Mouse (Mus musculus): ENCODE results near the gene Fam171a2. TPM values are rescaled to one million over a fixed set of nuclear protein-coding genes. Genes with fewer than 3 reads are reported as not detected.

Fam171a2 gene
- polyA plus RNA-seq (2015; fragmentation: Nextera tagmentation; extraction: Ambion mirVana), result 22.5 and 24.3 TPM in 2 replicates

DNA sequence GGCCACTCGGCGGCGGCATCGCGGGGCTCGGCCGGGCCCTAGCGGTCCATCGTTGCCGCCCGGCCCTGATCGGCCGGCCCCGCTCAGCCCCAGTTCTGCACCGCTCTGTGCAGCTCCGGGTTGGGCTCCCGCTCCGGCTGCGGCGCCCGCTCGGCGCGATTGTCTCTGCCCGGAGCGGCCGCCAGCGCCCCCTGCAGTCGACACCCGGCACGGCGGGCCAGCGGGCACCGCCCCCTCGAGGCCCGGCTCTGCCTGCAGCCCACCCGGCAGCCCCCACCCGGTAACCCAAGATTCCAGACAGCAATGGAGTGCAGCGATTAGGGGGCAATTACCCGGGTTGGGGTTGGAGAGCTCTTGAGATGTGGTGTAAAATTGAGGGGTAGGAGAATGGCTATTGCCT, at the start of gene Fam171a2:
Fam171a2 (minus strand) TSS at position 186 of the 400 bp plus-strand sequence.
- Histone ChIP-seq H3K4me1 (peaks cover 45% of the 10 kb centered on the region), H3K4me3 (peak within 1 kb of the TSS; percentile 96)
- 0% methylated on average over 33 of the region's 40 CpGs for WGBS

DNA sequence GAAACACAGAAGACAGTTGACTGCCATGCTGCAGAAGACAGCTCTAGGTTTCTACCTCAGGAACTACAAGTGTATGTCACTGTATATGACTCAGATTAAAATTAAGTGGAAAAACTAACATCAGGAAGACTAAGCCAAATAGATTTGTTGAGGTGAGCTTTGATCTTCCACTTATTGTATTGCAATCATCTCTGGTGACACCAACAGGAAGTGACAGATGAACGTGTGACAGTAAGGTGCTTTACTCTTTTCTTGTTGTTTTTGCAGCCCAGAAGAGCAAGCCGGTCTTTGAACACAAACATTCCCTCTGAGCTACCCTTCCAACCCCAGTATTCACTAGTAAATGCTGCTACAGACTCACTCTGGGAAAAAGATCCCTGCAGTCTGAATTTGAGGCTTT, 49.2 kb upstream of the Fam171a2 start:
- H3K27me3 ChIP-seq, result no peaks in the 10 kb centered on the region

More for the DNA sequence above, at the start of gene Fam171a2:
- H3K36me3 ChIP-seq, result peaks cover 13% of the 10 kb centered on the region
- peak within 1 kb of the TSS; percentile 99 for H3K9ac ChIP-seq (replicated peaks)
- no peaks in the 10 kb centered on the region for H3K27me3 ChIP-seq
- H3K9me3 ChIP-seq, result no peaks in the 10 kb centered on the region
- peak; percentile 81 for ATAC-seq (replicated peaks)
- peak within 1 kb of the TSS; percentile 98 for H3K27ac ChIP-seq (replicated peaks)
- H3K4me2 ChIP-seq (replicated peaks), result peak within 1 kb of the TSS; percentile 79

GRCm38 (mm10) chr11:102496206-102496605, 48.7 kb upstream of the Fam171a2 start:
- no peak overlapping the region for H3K9ac ChIP-seq (replicated peaks)
- ATAC-seq (replicated peaks), result no peak

More for the DNA sequence above, 49.2 kb upstream of the Fam171a2 start:
- H3K9me3 ChIP-seq, result no peaks in the 10 kb centered on the region
- no peak overlapping the region for H3K27ac ChIP-seq (replicated peaks)
- H3K9ac ChIP-seq (replicated peaks), result no peak overlapping the region
- ATAC-seq (replicated peaks), result no peak
- no peak overlapping the region for H3K4me3 ChIP-seq
- no peak overlapping the region for H3K4me2 ChIP-seq (replicated peaks)
- 89% methylated on average over 2 of the region's 2 CpGs for WGBS
- H3K4me1 ChIP-seq, result no peaks in the 10 kb centered on the region
- peaks cover 46% of the 10 kb centered on the region for H3K36me3 ChIP-seq

DNA sequence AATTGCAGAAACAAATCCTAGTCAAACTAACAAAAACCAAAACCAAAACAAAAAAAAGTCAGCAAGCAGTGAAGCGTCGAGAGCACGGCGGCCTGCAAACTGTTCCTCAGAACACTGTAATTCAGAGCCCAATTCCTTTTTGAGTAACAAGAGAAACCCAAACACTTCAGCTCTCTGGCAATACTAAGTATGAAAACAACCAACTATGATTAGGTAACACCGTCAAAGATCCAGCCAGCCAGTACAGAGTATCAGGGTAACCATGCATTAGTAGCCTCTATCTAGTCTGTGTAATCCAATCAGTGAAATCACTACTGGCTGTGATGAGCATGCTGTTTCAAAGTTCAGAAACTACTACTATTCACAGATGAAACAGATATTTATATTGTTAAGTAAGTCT, 48.3 kb upstream of the Fam171a2 start:
- Histone ChIP-seq H3K4me3 (no peak overlapping the region), H3K27ac (replicated peaks) (no peak overlapping the region), H3K4me2 (replicated peaks) (no peak overlapping the region), H3K4me1 (no peaks in the 10 kb centered on the region), H3K9ac (replicated peaks) (no peak overlapping the region), H3K27me3 (no peaks in the 10 kb centered on the region), H3K36me3 (peaks cover 43% of the 10 kb centered on the region), H3K9me3 (no peaks in the 10 kb centered on the region)
- 97% methylated on average over 5 of the region's 5 CpGs for WGBS
- no peak for ATAC-seq (replicated peaks)

More at GRCm38 (mm10) chr11:102496206-102496605, 48.7 kb upstream of the Fam171a2 start:
- Histone ChIP-seq H3K4me2 (replicated peaks) (no peak overlapping the region), H3K27me3 (no peaks in the 10 kb centered on the region), H3K9me3 (no peaks in the 10 kb centered on the region), H3K4me3 (no peak overlapping the region), H3K36me3 (peaks cover 45% of the 10 kb centered on the region), H3K27ac (replicated peaks) (no peak overlapping the region), H3K4me1 (no peaks in the 10 kb centered on the region)
- 89% methylated on average over 2 of the region's 2 CpGs for WGBS

GRCm38 (mm10) chr11:102495114-102495513, 47.6 kb upstream of the Fam171a2 start:
- no peaks in the 10 kb centered on the region for H3K9me3 ChIP-seq
- ATAC-seq (replicated peaks), result no peak
- H3K4me3 ChIP-seq, result no peak overlapping the region
- no peaks in the 10 kb centered on the region for H3K27me3 ChIP-seq
- H3K4me2 ChIP-seq (replicated peaks), result no peak overlapping the region
- no peak overlapping the region for H3K9ac ChIP-seq (replicated peaks)
- peaks cover 40% of the 10 kb centered on the region for H3K36me3 ChIP-seq
- WGBS, result 95% methylated on average over 6 of the region's 6 CpGs
- no peaks in the 10 kb centered on the region for H3K4me1 ChIP-seq
- no peak overlapping the region for H3K27ac ChIP-seq (replicated peaks)

GRCm38 (mm10) chr11:102494063-102494650, 46.7 kb upstream of the Fam171a2 start:
- H3K4me3 ChIP-seq, result no peak overlapping the region
- H3K9ac ChIP-seq (replicated peaks), result no peak overlapping the region
- no peaks in the 10 kb centered on the region for H3K9me3 ChIP-seq
- ATAC-seq (replicated peaks), result no peak
- peaks cover 31% of the 10 kb centered on the region for H3K36me3 ChIP-seq
- no peak overlapping the region for H3K4me2 ChIP-seq (replicated peaks)
- no peaks in the 10 kb centered on the region for H3K4me1 ChIP-seq
- H3K27ac ChIP-seq (replicated peaks), result no peak overlapping the region
- 89% methylated on average over 7 of the region's 7 CpGs for WGBS
- H3K27me3 ChIP-seq, result no peaks in the 10 kb centered on the region

DNA sequence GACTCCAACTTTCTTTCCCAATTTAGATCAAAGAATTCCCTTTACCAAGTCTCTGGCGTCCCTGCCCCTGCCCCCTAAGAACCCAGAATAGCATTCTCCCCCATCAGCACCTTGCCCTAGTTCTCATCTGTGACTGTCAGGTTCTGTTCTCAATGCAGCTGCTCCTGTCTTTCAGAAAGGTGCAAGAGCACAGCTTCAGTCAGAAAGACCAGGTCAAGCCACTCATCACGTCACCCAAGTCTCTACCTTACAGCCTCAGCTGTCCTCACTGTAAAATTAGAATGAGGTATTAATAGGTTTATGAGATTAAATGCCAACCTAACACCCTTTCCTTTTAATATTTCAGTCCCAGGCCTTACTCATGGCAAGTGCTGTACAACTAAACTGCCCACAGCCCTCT, 45.8 kb upstream of the Fam171a2 start:
- Histone ChIP-seq H3K4me2 (replicated peaks) (no peak overlapping the region), H3K27ac (replicated peaks) (no peak overlapping the region), H3K36me3 (peaks cover 23% of the 10 kb centered on the region), H3K9ac (replicated peaks) (no peak overlapping the region), H3K4me1 (no peaks in the 10 kb centered on the region), H3K4me3 (no peak overlapping the region), H3K9me3 (no peaks in the 10 kb centered on the region), H3K27me3 (no peaks in the 10 kb centered on the region)
- 88% methylated on average over 2 of the region's 2 CpGs for WGBS
- ATAC-seq (replicated peaks), result no peak

GRCm38 (mm10) chr11:102487901-102488300, 40.4 kb upstream of the Fam171a2 start:
- no peak overlapping the region for H3K4me2 ChIP-seq (replicated peaks)
- no peak overlapping the region for H3K27ac ChIP-seq (replicated peaks)
- H3K4me3 ChIP-seq, result no peak overlapping the region
- no peaks in the 10 kb centered on the region for H3K4me1 ChIP-seq
- no peaks in the 10 kb centered on the region for H3K9me3 ChIP-seq
- peaks cover 32% of the 10 kb centered on the region for H3K36me3 ChIP-seq
- H3K9ac ChIP-seq (replicated peaks), result no peak overlapping the region
- no peaks in the 10 kb centered on the region for H3K27me3 ChIP-seq
- no peak for ATAC-seq (replicated peaks)
- 92% methylated on average over 2 of the region's 2 CpGs for WGBS

- no peak overlapping the region for H3K4me2 ChIP-seq (replicated peaks)
- H3K27me3 ChIP-seq, result no peaks in the 10 kb centered on the region
- H3K9ac ChIP-seq (replicated peaks), result no peak overlapping the region
- no peaks in the 10 kb centered on the region for H3K4me1 ChIP-seq
- 66% methylated on average over 11 of the region's 11 CpGs for WGBS
- ATAC-seq (replicated peaks), result no peak; the same call in 1 of the 2 replicates
- no peak overlapping the region for H3K4me3 ChIP-seq
- no peaks in the 10 kb centered on the region for H3K9me3 ChIP-seq
- H3K27ac ChIP-seq (replicated peaks), result no peak overlapping the region
- H3K36me3 ChIP-seq, result peaks cover 36% of the 10 kb centered on the region
Measured at GRCm38 (mm10) chr11:102486733-102487386, 39.4 kb upstream of the Fam171a2 start.

DNA sequence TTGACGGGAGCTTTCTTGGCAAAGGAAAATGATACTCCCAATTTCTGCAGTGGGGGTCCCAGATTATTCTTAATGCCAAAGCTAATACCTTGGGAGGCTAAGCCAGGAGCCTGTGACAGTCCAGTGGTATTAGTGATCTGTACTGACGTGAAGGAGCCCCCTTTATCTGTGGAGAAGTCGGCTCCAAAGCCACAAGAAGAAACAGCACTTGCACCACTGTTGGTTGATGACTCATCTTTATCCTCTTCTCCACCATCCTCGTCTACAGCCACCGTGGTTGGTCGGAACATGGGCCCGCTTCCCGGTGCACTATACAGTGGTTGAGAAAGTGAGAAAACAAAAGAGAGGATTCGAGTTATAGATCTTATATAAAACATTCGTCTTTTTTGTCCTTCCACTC, 34.3 kb upstream of the Fam171a2 start:
- 95% methylated on average over 10 of the region's 10 CpGs for WGBS
- Histone ChIP-seq H3K27ac (replicated peaks) (no peak overlapping the region), H3K36me3 (peaks cover 78% of the 10 kb centered on the region), H3K9ac (replicated peaks) (no peak overlapping the region), H3K4me3 (no peak overlapping the region), H3K4me2 (replicated peaks) (no peak overlapping the region), H3K4me1 (no peaks in the 10 kb centered on the region), H3K27me3 (no peaks in the 10 kb centered on the region), H3K9me3 (no peaks in the 10 kb centered on the region)
- no peak for ATAC-seq (replicated peaks)

- ATAC-seq (replicated peaks), result no peak
- Histone ChIP-seq H3K27me3 (no peaks in the 10 kb centered on the region), H3K4me3 (no peak overlapping the region), H3K4me2 (replicated peaks) (no peak overlapping the region), H3K27ac (replicated peaks) (no peak overlapping the region), H3K36me3 (peaks cover 69% of the 10 kb centered on the region), H3K9ac (replicated peaks) (no peak overlapping the region), H3K4me1 (no peaks in the 10 kb centered on the region), H3K9me3 (no peaks in the 10 kb centered on the region)
- 86% methylated on average over 4 of the region's 4 CpGs for WGBS
Measured at GRCm38 (mm10) chr11:102480897-102481296, 33.4 kb upstream of the Fam171a2 start.

GRCm38 (mm10) chr11:102480111-102480510, 32.6 kb upstream of the Fam171a2 start:
- 92% methylated on average over 15 of the region's 15 CpGs for WGBS
- H3K4me2 ChIP-seq (replicated peaks), result no peak overlapping the region
- no peak overlapping the region for H3K9ac ChIP-seq (replicated peaks)
- H3K36me3 ChIP-seq, result peaks cover 63% of the 10 kb centered on the region
- no peak for ATAC-seq (replicated peaks)
- no peaks in the 10 kb centered on the region for H3K4me1 ChIP-seq
- no peak overlapping the region for H3K27ac ChIP-seq (replicated peaks)
- no peaks in the 10 kb centered on the region for H3K27me3 ChIP-seq
- no peak overlapping the region for H3K4me3 ChIP-seq
- H3K9me3 ChIP-seq, result no peaks in the 10 kb centered on the region
